Mouse (Mus musculus): ENCODE data around the gene Fdxr. TPM values are rescaled to one million over a fixed set of nuclear protein-coding genes. Genes with fewer than 3 reads are reported as not detected.
A peak's percentile ranks its signal among the peaks of the same experiment; 100 is the strongest.

Fdxr gene
- polyA plus RNA-seq, 1 experiment from 2014 or later = 14.1 TPM

- ATAC-seq (ENCODE audit: low read depth) = no peak
- H3K9ac ChIP-seq (ENCODE audit: low read length) = no peak overlapping the region
- H3K27me3 ChIP-seq (ENCODE audit: control insufficient read depth, insufficient read depth, low read depth, low read length) = peaks cover 2% of the 10 kb centered on the region
- H3K9me3 ChIP-seq (ENCODE audit: control insufficient read depth, low read length) = no peaks in the 10 kb centered on the region
- 39% methylated on average over 7 of the region's 7 CpGs for WGBS
- no peak overlapping the region for H3K27ac ChIP-seq (ENCODE audit: low read length)
- H3K4me3 ChIP-seq (ENCODE audit: low read length) = no peak overlapping the region
- H3K4me2 ChIP-seq (ENCODE audit: low read depth, low read length) = no peak overlapping the region
- no peaks in the 10 kb centered on the region for H3K36me3 ChIP-seq (ENCODE audit: control insufficient read depth, insufficient read depth, low read length)
- H3K4me1 ChIP-seq (replicated peaks; ENCODE audit: control insufficient read depth, insufficient read depth, low read length) = peaks cover 10% of the 10 kb centered on the region
These were observed 3.1 kb downstream of the Fdxr start for GRCm38 (mm10) chr11:115273735-115274134.

GRCm38 (mm10) chr11:115272894-115273498 lies 3.9 kb downstream of the Fdxr start:
- Histone ChIP-seq H3K4me2 (ENCODE audit: low read depth, low read length) (no peak overlapping the region), H3K9me3 (ENCODE audit: control insufficient read depth, low read length) (no peaks in the 10 kb centered on the region), H3K4me1 (replicated peaks; ENCODE audit: control insufficient read depth, insufficient read depth, low read length) (peaks cover 10% of the 10 kb centered on the region), H3K4me3 (ENCODE audit: low read length) (no peak overlapping the region), H3K27me3 (ENCODE audit: control insufficient read depth, insufficient read depth, low read depth, low read length) (peaks cover 10% of the 10 kb centered on the region), H3K36me3 (ENCODE audit: control insufficient read depth, insufficient read depth, low read length) (no peaks in the 10 kb centered on the region), H3K9ac (ENCODE audit: low read length) (no peak overlapping the region), H3K27ac (ENCODE audit: low read length) (no peak overlapping the region)
- WGBS = 69% methylated on average over 10 of the region's 10 CpGs
- ATAC-seq (ENCODE audit: low read depth) = no peak

- Histone ChIP-seq H3K36me3 (ENCODE audit: control insufficient read depth, insufficient read depth, low read length) (no peaks in the 10 kb centered on the region), H3K4me1 (replicated peaks; ENCODE audit: control insufficient read depth, insufficient read depth, low read length) (peaks cover 10% of the 10 kb centered on the region), H3K4me3 (ENCODE audit: low read length) (no peak overlapping the region), H3K27ac (ENCODE audit: low read length) (no peak overlapping the region), H3K9ac (ENCODE audit: low read length) (no peak overlapping the region), H3K27me3 (ENCODE audit: control insufficient read depth, insufficient read depth, low read depth, low read length) (peaks cover 25% of the 10 kb centered on the region), H3K9me3 (ENCODE audit: control insufficient read depth, low read length) (no peaks in the 10 kb centered on the region), H3K4me2 (ENCODE audit: low read depth, low read length) (no peak overlapping the region)
- WGBS = 54% methylated on average over 10 of the region's 10 CpGs
- ATAC-seq (ENCODE audit: low read depth) = no peak
These were observed 5.4 kb downstream of the Fdxr start for GRCm38 (mm10) chr11:115271481-115271880.

GRCm38 (mm10) chr11:115271052-115271451 lies 5.8 kb downstream of the Fdxr start:
- Histone ChIP-seq H3K9ac (ENCODE audit: low read length) (no peak overlapping the region), H3K4me2 (ENCODE audit: low read depth, low read length) (no peak overlapping the region), H3K27me3 (ENCODE audit: control insufficient read depth, insufficient read depth, low read depth, low read length) (peaks cover 29% of the 10 kb centered on the region), H3K9me3 (ENCODE audit: control insufficient read depth, low read length) (no peaks in the 10 kb centered on the region), H3K4me3 (ENCODE audit: low read length) (no peak overlapping the region), H3K36me3 (ENCODE audit: control insufficient read depth, insufficient read depth, low read length) (no peaks in the 10 kb centered on the region), H3K4me1 (replicated peaks; ENCODE audit: control insufficient read depth, insufficient read depth, low read length) (peaks cover 6% of the 10 kb centered on the region; the same call in 1 of the 2 replicates), H3K27ac (ENCODE audit: low read length) (no peak overlapping the region)
- no peak for ATAC-seq (ENCODE audit: low read depth)
- WGBS = 65% methylated on average over 9 of the region's 9 CpGs

GRCm38 (mm10) chr11:115270148-115270861 lies 6.5 kb downstream of the Fdxr start:
- Histone ChIP-seq H3K36me3 (ENCODE audit: control insufficient read depth, insufficient read depth, low read length) (no peaks in the 10 kb centered on the region), H3K27me3 (ENCODE audit: control insufficient read depth, insufficient read depth, low read depth, low read length) (peaks cover 37% of the 10 kb centered on the region), H3K9me3 (ENCODE audit: control insufficient read depth, low read length) (no peaks in the 10 kb centered on the region), H3K4me2 (ENCODE audit: low read depth, low read length) (no peak overlapping the region), H3K27ac (ENCODE audit: low read length) (no peak overlapping the region), H3K9ac (ENCODE audit: low read length) (no peak overlapping the region), H3K4me3 (ENCODE audit: low read length) (no peak overlapping the region), H3K4me1 (replicated peaks; ENCODE audit: control insufficient read depth, insufficient read depth, low read length) (peaks cover 4% of the 10 kb centered on the region; the same call in 1 of the 2 replicates)
- 23% methylated on average over 19 of the region's 19 CpGs for WGBS
- ATAC-seq (ENCODE audit: low read depth) = peak; percentile 18; the same call in 1 of the 2 replicates

GRCm38 (mm10) chr11:115269330-115270066 lies 7.4 kb downstream of the Fdxr start:
- Histone ChIP-seq H3K4me2 (ENCODE audit: low read depth, low read length) (no peak overlapping the region), H3K9ac (ENCODE audit: low read length) (no peak overlapping the region), H3K4me3 (ENCODE audit: low read length) (no peak overlapping the region), H3K27me3 (ENCODE audit: control insufficient read depth, insufficient read depth, low read depth, low read length) (peaks cover 45% of the 10 kb centered on the region), H3K36me3 (ENCODE audit: control insufficient read depth, insufficient read depth, low read length) (no peaks in the 10 kb centered on the region), H3K27ac (ENCODE audit: low read length) (no peak overlapping the region), H3K4me1 (replicated peaks; ENCODE audit: control insufficient read depth, insufficient read depth, low read length) (peaks cover 4% of the 10 kb centered on the region; the same call in 1 of the 2 replicates), H3K9me3 (ENCODE audit: control insufficient read depth, low read length) (no peaks in the 10 kb centered on the region)
- ATAC-seq (ENCODE audit: low read depth) = no peak
- WGBS = 88% methylated on average over 27 of the region's 27 CpGs

GRCm38 (mm10) chr11:115267958-115268357 lies 8.9 kb downstream of the Fdxr start:
- H3K27ac ChIP-seq (ENCODE audit: low read length) = no peak overlapping the region
- no peaks in the 10 kb centered on the region for H3K36me3 ChIP-seq (ENCODE audit: control insufficient read depth, insufficient read depth, low read length)
- no peak overlapping the region for H3K4me3 ChIP-seq (ENCODE audit: low read length)
- no peak overlapping the region for H3K9ac ChIP-seq (ENCODE audit: low read length)
- WGBS = 72% methylated on average over 11 of the region's 11 CpGs
- H3K4me1 ChIP-seq (replicated peaks; ENCODE audit: control insufficient read depth, insufficient read depth, low read length) = peaks cover 4% of the 10 kb centered on the region; the same call in 1 of the 2 replicates
- H3K27me3 ChIP-seq (ENCODE audit: control insufficient read depth, insufficient read depth, low read depth, low read length) = peaks cover 59% of the 10 kb centered on the region
- H3K9me3 ChIP-seq (ENCODE audit: control insufficient read depth, low read length) = no peaks in the 10 kb centered on the region
- no peak for ATAC-seq (ENCODE audit: low read depth)
- no peak overlapping the region for H3K4me2 ChIP-seq (ENCODE audit: low read depth, low read length)

- Histone ChIP-seq H3K36me3 (ENCODE audit: control insufficient read depth, insufficient read depth, low read length) (no peaks in the 10 kb centered on the region), H3K4me2 (ENCODE audit: low read depth, low read length) (peak within 1 kb of the TSS; percentile 53), H3K27me3 (ENCODE audit: control insufficient read depth, insufficient read depth, low read depth, low read length) (peaks cover 65% of the 10 kb centered on the region), H3K27ac (ENCODE audit: low read length) (no peak within 1 kb of the TSS), H3K9me3 (ENCODE audit: control insufficient read depth, low read length) (no peaks in the 10 kb centered on the region), H3K4me1 (replicated peaks; ENCODE audit: control insufficient read depth, insufficient read depth, low read length) (peaks cover 4% of the 10 kb centered on the region; the same call in 1 of the 2 replicates), H3K4me3 (ENCODE audit: low read length) (peak within 1 kb of the TSS; percentile 36), H3K9ac (ENCODE audit: low read length) (peak within 1 kb of the TSS; percentile 30)
- ATAC-seq (ENCODE audit: low read depth) = no peak
- WGBS = 7% methylated on average over 33 of the region's 50 CpGs
These were observed 9.6 kb downstream of the Fdxr start, which contains the start of gene Grin2c for GRCm38 (mm10) chr11:115267061-115267883. TSS of gene Grin2c (minus strand) at chr11:115267243.
